Mouse (Mus musculus): ENCODE results near the gene Cfap99. TPM values are rescaled to one million over a fixed set of nuclear protein-coding genes. Genes with fewer than 3 reads are reported as not detected.
A peak's percentile ranks its signal among the peaks of the same experiment; 100 is the strongest.

Gene Cfap99
- not detected in 2 replicates for polyA plus RNA-seq (2015; fragmentation: Nextera tagmentation; extraction: Ambion mirVana)

GRCm38 (mm10) chr5:34288154-34288716 lies at the start of gene Cfap99, which contains the start of gene Zfyve28:
Cfap99 (plus strand) TSS chr5:34288600.
Zfyve28 (minus strand) TSS chr5:34288449.
- Histone ChIP-seq H3K27me3 (peaks cover 51% of the 10 kb centered on the region), H3K4me3 (replicated peaks) (peak within 1 kb of the TSS; percentile 74), H3K36me3 (no peaks in the 10 kb centered on the region), H3K4me1 (replicated peaks) (peaks cover 22% of the 10 kb centered on the region), H3K9me3 (no peaks in the 10 kb centered on the region), H3K27ac (no peak within 1 kb of the TSS), H3K4me2 (replicated peaks) (peak within 1 kb of the TSS; percentile 90), H3K9ac (replicated peaks) (peak within 1 kb of the TSS; percentile 79)
- ATAC-seq = peak; percentile 99
- under 1% methylated on average over 82 of the region's 83 CpGs for WGBS

- H3K4me1 ChIP-seq (replicated peaks) = peaks cover 15% of the 10 kb centered on the region
- H3K36me3 ChIP-seq = no peaks in the 10 kb centered on the region
- no peak overlapping the region for H3K4me3 ChIP-seq (replicated peaks)
- H3K27ac ChIP-seq = no peak overlapping the region
- no peaks in the 10 kb centered on the region for H3K9me3 ChIP-seq
- H3K27me3 ChIP-seq = no peaks in the 10 kb centered on the region
- H3K9ac ChIP-seq (replicated peaks) = no peak overlapping the region
- peak; percentile 63; the same call in 1 of the 2 replicates for ATAC-seq
- 45% methylated on average over 15 of the region's 15 CpGs for WGBS
- H3K4me2 ChIP-seq (replicated peaks) = no peak overlapping the region
These were observed 46.0 kb upstream of the Cfap99 start for GRCm38 (mm10) chr5:34242224-34242963.

- Histone ChIP-seq H3K27ac (no peak overlapping the region), H3K9ac (replicated peaks) (no peak overlapping the region), H3K4me1 (replicated peaks) (peaks cover 15% of the 10 kb centered on the region), H3K4me2 (replicated peaks) (no peak overlapping the region), H3K4me3 (replicated peaks) (no peak overlapping the region), H3K36me3 (no peaks in the 10 kb centered on the region), H3K27me3 (no peaks in the 10 kb centered on the region), H3K9me3 (no peaks in the 10 kb centered on the region)
- 79% methylated on average over 5 of the region's 5 CpGs for WGBS
- ATAC-seq = 0 out of 2 replicates have a peak, but pooled peaks have one; percentile 17
These were observed 45.3 kb upstream of the Cfap99 start for GRCm38 (mm10) chr5:34243062-34243461.

GRCm38 (mm10) chr5:34246443-34246842 lies 42.0 kb upstream of the Cfap99 start:
- H3K27me3 ChIP-seq = no peaks in the 10 kb centered on the region
- H3K27ac ChIP-seq = no peak overlapping the region
- no peaks in the 10 kb centered on the region for H3K9me3 ChIP-seq
- H3K9ac ChIP-seq (replicated peaks) = no peak overlapping the region
- H3K4me2 ChIP-seq (replicated peaks) = no peak overlapping the region
- H3K36me3 ChIP-seq = no peaks in the 10 kb centered on the region
- no peak overlapping the region for H3K4me3 ChIP-seq (replicated peaks)
- 92% methylated on average over 3 of the region's 3 CpGs for WGBS
- ATAC-seq = no peak
- peaks cover 34% of the 10 kb centered on the region for H3K4me1 ChIP-seq (replicated peaks)

GRCm38 (mm10) chr5:34249132-34249531 lies 39.3 kb upstream of the Cfap99 start:
- Histone ChIP-seq H3K4me2 (replicated peaks) (no peak overlapping the region), H3K27ac (no peak overlapping the region), H3K4me3 (replicated peaks) (no peak overlapping the region), H3K27me3 (no peaks in the 10 kb centered on the region), H3K9ac (replicated peaks) (no peak overlapping the region), H3K36me3 (no peaks in the 10 kb centered on the region), H3K9me3 (no peaks in the 10 kb centered on the region), H3K4me1 (replicated peaks) (peaks cover 37% of the 10 kb centered on the region)
- WGBS = 85% methylated on average over 4 of the region's 4 CpGs
- no peak for ATAC-seq

GRCm38 (mm10) chr5:34250090-34250489 lies 38.3 kb upstream of the Cfap99 start:
- Histone ChIP-seq H3K4me1 (replicated peaks) (peaks cover 37% of the 10 kb centered on the region), H3K27ac (no peak overlapping the region), H3K9ac (replicated peaks) (no peak overlapping the region), H3K9me3 (no peaks in the 10 kb centered on the region), H3K27me3 (no peaks in the 10 kb centered on the region), H3K36me3 (no peaks in the 10 kb centered on the region), H3K4me2 (replicated peaks) (no peak overlapping the region), H3K4me3 (replicated peaks) (no peak overlapping the region)
- ATAC-seq = 0 out of 2 replicates have a peak, but pooled peaks have one; percentile 29
- WGBS = 78% methylated on average over 3 of the region's 3 CpGs

- H3K9me3 ChIP-seq = no peaks in the 10 kb centered on the region
- WGBS = 39% methylated on average over 4 of the region's 4 CpGs
- H3K4me1 ChIP-seq (replicated peaks) = peaks cover 37% of the 10 kb centered on the region
- H3K4me3 ChIP-seq (replicated peaks) = no peak overlapping the region
- H3K27me3 ChIP-seq = no peaks in the 10 kb centered on the region
- no peaks in the 10 kb centered on the region for H3K36me3 ChIP-seq
- peak; percentile 55; the same call in 1 of the 2 replicates for ATAC-seq
- no peak overlapping the region for H3K9ac ChIP-seq (replicated peaks)
- H3K27ac ChIP-seq = peak overlapping the region; percentile 55
- H3K4me2 ChIP-seq (replicated peaks) = no peak overlapping the region
These were observed 36.6 kb upstream of the Cfap99 start for GRCm38 (mm10) chr5:34251794-34252193.

- Histone ChIP-seq H3K27ac (peak overlapping the region; percentile 55), H3K4me1 (replicated peaks) (peaks cover 37% of the 10 kb centered on the region), H3K4me2 (replicated peaks) (no peak overlapping the region), H3K36me3 (no peaks in the 10 kb centered on the region), H3K9ac (replicated peaks) (no peak overlapping the region), H3K4me3 (replicated peaks) (no peak overlapping the region), H3K27me3 (no peaks in the 10 kb centered on the region), H3K9me3 (no peaks in the 10 kb centered on the region)
- ATAC-seq = peak; percentile 57; the same call in 1 of the 2 replicates
- 22% methylated on average over 4 of the region's 4 CpGs for WGBS
These were observed 36.0 kb upstream of the Cfap99 start for GRCm38 (mm10) chr5:34252307-34252966.

- 55% methylated on average over 4 of the region's 4 CpGs for WGBS
These were observed 35.4 kb upstream of the Cfap99 start for GRCm38 (mm10) chr5:34252967-34253519.

GRCm38 (mm10) chr5:34254309-34254708 lies 34.1 kb upstream of the Cfap99 start:
- ATAC-seq = no peak
- WGBS = 79% methylated on average over 8 of the region's 8 CpGs
- no peak overlapping the region for H3K27ac ChIP-seq

More at GRCm38 (mm10) chr5:34252967-34253519, 35.4 kb upstream of the Cfap99 start:
- no peaks in the 10 kb centered on the region for H3K9me3 ChIP-seq
- no peak overlapping the region for H3K4me3 ChIP-seq (replicated peaks)
- no peak overlapping the region for H3K4me2 ChIP-seq (replicated peaks)
- H3K27me3 ChIP-seq = no peaks in the 10 kb centered on the region
- peaks cover 37% of the 10 kb centered on the region for H3K4me1 ChIP-seq (replicated peaks)
- no peaks in the 10 kb centered on the region for H3K36me3 ChIP-seq
- peak overlapping the region; percentile 55 for H3K27ac ChIP-seq
- ATAC-seq = peak; percentile 15; the same call in 1 of the 2 replicates
- H3K9ac ChIP-seq (replicated peaks) = no peak overlapping the region

GRCm38 (mm10) chr5:34255189-34255588 lies 33.2 kb upstream of the Cfap99 start:
- ATAC-seq = no peak
- H3K4me2 ChIP-seq (replicated peaks) = no peak overlapping the region
- H3K27ac ChIP-seq = no peak overlapping the region
- no peak overlapping the region for H3K4me3 ChIP-seq (replicated peaks)
- no peaks in the 10 kb centered on the region for H3K9me3 ChIP-seq
- H3K4me1 ChIP-seq (replicated peaks) = peaks cover 29% of the 10 kb centered on the region
- no peaks in the 10 kb centered on the region for H3K27me3 ChIP-seq
- WGBS = 85% methylated on average over 3 of the region's 3 CpGs
- no peaks in the 10 kb centered on the region for H3K36me3 ChIP-seq
- H3K9ac ChIP-seq (replicated peaks) = no peak overlapping the region

More at GRCm38 (mm10) chr5:34254309-34254708, 34.1 kb upstream of the Cfap99 start:
- no peaks in the 10 kb centered on the region for H3K36me3 ChIP-seq
- no peak overlapping the region for H3K4me3 ChIP-seq (replicated peaks)
- H3K4me2 ChIP-seq (replicated peaks) = no peak overlapping the region
- H3K9ac ChIP-seq (replicated peaks) = no peak overlapping the region
- peaks cover 37% of the 10 kb centered on the region for H3K4me1 ChIP-seq (replicated peaks)
- H3K27me3 ChIP-seq = no peaks in the 10 kb centered on the region
- H3K9me3 ChIP-seq = no peaks in the 10 kb centered on the region

All from midbrain, embryonic 13.5 days (tissue).